Mouse (Mus musculus): Measurements from ENCODE around the gene BC107364. TPM values are rescaled to one million over a fixed set of nuclear protein-coding genes. Genes with fewer than 3 reads are reported as not detected.
"Not testable (repeated sequence)": the region's sequence is repeated elsewhere in the genome, so short reads cannot be mapped to it uniquely, and the experiment has no call there.

BC107364 gene
- polyA plus RNA-seq, 1 experiment, result 5.5 TPM

- Histone ChIP-seq H3K36me3 (ENCODE audit: control insufficient read depth, insufficient read depth, low read length) (no peaks in the 10 kb centered on the region), H3K27me3 (ENCODE audit: control insufficient read depth, insufficient read depth, low read length) (no peaks in the 10 kb centered on the region), H3K27ac (ENCODE audit: control insufficient read depth, insufficient read depth, low read depth, low read length) (no peak overlapping the region), H3K4me1 (ENCODE audit: control insufficient read depth, insufficient read depth, low read length) (peaks cover 12% of the 10 kb centered on the region), H3K4me3 (ENCODE audit: control insufficient read depth, low read depth, low read length) (no peak overlapping the region)
- TF ChIP-seq POLR2A (IDR thresholded peaks at IDR 0.05; ENCODE audit: control insufficient read depth, low read depth, low read length), result no peak
- TF ChIP-seq CTCF (IDR thresholded peaks at IDR 0.05; ENCODE audit: control insufficient read depth, insufficient read depth, insufficient replicate concordance, low read depth, low read length), result no peak
Observed at GRCm38 (mm10) chr3:96410966-96411365, 41.1 kb downstream of the BC107364 start.

DNA sequence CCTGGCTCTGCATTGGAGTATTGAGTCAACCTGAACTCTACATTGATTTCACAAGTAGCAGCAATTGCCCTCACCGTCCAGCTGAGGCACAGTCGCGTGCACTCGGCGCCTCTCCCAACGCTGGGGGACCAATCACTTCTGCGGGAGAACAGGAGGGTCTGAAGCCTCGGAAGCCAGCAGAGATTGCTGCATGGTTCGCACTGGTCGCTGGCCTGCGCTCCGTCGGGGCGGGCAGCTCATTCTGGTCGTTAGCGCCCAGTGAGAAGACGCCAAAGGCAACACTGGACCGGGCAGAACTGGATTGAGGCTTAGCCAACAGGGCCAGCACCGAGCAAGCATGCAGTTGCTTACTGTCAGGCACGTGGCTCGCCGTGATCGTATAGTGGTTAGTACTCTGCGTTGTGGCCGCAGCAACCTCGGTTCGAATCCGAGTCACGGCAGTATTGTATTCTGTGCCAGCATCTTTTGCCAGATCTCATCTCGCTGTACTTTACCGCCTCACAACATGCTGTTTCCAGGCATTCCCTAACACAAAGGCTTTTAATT lies 42.3 kb downstream of the BC107364 start:
- Histone ChIP-seq H3K27me3 (ENCODE audit: control insufficient read depth, insufficient read depth, low read length) (no peaks in the 10 kb centered on the region), H3K4me3 (ENCODE audit: control insufficient read depth, low read depth, low read length) (no peak overlapping the region), H3K4me1 (ENCODE audit: control insufficient read depth, insufficient read depth, low read length) (peaks cover 19% of the 10 kb centered on the region), H3K36me3 (ENCODE audit: control insufficient read depth, insufficient read depth, low read length) (no peaks in the 10 kb centered on the region), H3K27ac (ENCODE audit: control insufficient read depth, insufficient read depth, low read depth, low read length) (no peak overlapping the region)
- no peak for TF ChIP-seq POLR2A (IDR thresholded peaks at IDR 0.05; ENCODE audit: control insufficient read depth, low read depth, low read length)
- TF ChIP-seq CTCF (IDR thresholded peaks at IDR 0.05; ENCODE audit: control insufficient read depth, insufficient read depth, insufficient replicate concordance, low read depth, low read length), result no peak

GRCm38 (mm10) chr3:96408111-96408510 lies 44.0 kb downstream of the BC107364 start:
- H3K4me1 ChIP-seq (ENCODE audit: control insufficient read depth, insufficient read depth, low read length), result peaks cover 28% of the 10 kb centered on the region
- H3K4me3 ChIP-seq (ENCODE audit: control insufficient read depth, low read depth, low read length); H3K36me3 ChIP-seq (ENCODE audit: control insufficient read depth, insufficient read depth, low read length); H3K27me3 ChIP-seq (ENCODE audit: control insufficient read depth, insufficient read depth, low read length); H3K27ac ChIP-seq (ENCODE audit: control insufficient read depth, insufficient read depth, low read depth, low read length): not testable (repeated sequence)

- Histone ChIP-seq H3K36me3 (ENCODE audit: control insufficient read depth, insufficient read depth, low read length) (no peaks in the 10 kb centered on the region), H3K4me3 (ENCODE audit: control insufficient read depth, low read depth, low read length) (peak overlapping the region; percentile 60), H3K4me1 (ENCODE audit: control insufficient read depth, insufficient read depth, low read length) (peaks cover 36% of the 10 kb centered on the region), H3K27ac (ENCODE audit: control insufficient read depth, insufficient read depth, low read depth, low read length) (no peak overlapping the region), H3K27me3 (ENCODE audit: control insufficient read depth, insufficient read depth, low read length) (no peaks in the 10 kb centered on the region)
- TF ChIP-seq CTCF (IDR thresholded peaks at IDR 0.05; ENCODE audit: control insufficient read depth, insufficient read depth, insufficient replicate concordance, low read depth, low read length) (no peak), POLR2A (IDR thresholded peaks at IDR 0.05; ENCODE audit: control insufficient read depth, low read depth, low read length) (no peak)
Observed at GRCm38 (mm10) chr3:96405541-96406503, 46.3 kb downstream of the BC107364 start.

GRCm38 (mm10) chr3:96405004-96405403 lies 47.1 kb downstream of the BC107364 start:
- Histone ChIP-seq H3K36me3 (ENCODE audit: control insufficient read depth, insufficient read depth, low read length) (no peaks in the 10 kb centered on the region), H3K27me3 (ENCODE audit: control insufficient read depth, insufficient read depth, low read length) (no peaks in the 10 kb centered on the region), H3K4me1 (ENCODE audit: control insufficient read depth, insufficient read depth, low read length) (peaks cover 36% of the 10 kb centered on the region), H3K4me3 (ENCODE audit: control insufficient read depth, low read depth, low read length) (peak overlapping the region; percentile 56), H3K27ac (ENCODE audit: control insufficient read depth, insufficient read depth, low read depth, low read length) (no peak overlapping the region)
- no peak for TF ChIP-seq POLR2A (IDR thresholded peaks at IDR 0.05; ENCODE audit: control insufficient read depth, low read depth, low read length)
- TF ChIP-seq CTCF (IDR thresholded peaks at IDR 0.05; ENCODE audit: control insufficient read depth, insufficient read depth, insufficient replicate concordance, low read depth, low read length), result no peak

- peaks cover 33% of the 10 kb centered on the region for H3K4me1 ChIP-seq (ENCODE audit: control insufficient read depth, insufficient read depth, low read length)
- no peaks in the 10 kb centered on the region for H3K27me3 ChIP-seq (ENCODE audit: control insufficient read depth, insufficient read depth, low read length)
- no peak overlapping the region for H3K27ac ChIP-seq (ENCODE audit: control insufficient read depth, insufficient read depth, low read depth, low read length)
- TF ChIP-seq POLR2A (IDR thresholded peaks at IDR 0.05; ENCODE audit: control insufficient read depth, low read depth, low read length) (no peak), CTCF (IDR thresholded peaks at IDR 0.05; ENCODE audit: control insufficient read depth, insufficient read depth, insufficient replicate concordance, low read depth, low read length) (no peak)
- peak overlapping the region; percentile 56 for H3K4me3 ChIP-seq (ENCODE audit: control insufficient read depth, low read depth, low read length)
- no peaks in the 10 kb centered on the region for H3K36me3 ChIP-seq (ENCODE audit: control insufficient read depth, insufficient read depth, low read length)
Observed at GRCm38 (mm10) chr3:96404450-96404849, 47.7 kb downstream of the BC107364 start.

DNA sequence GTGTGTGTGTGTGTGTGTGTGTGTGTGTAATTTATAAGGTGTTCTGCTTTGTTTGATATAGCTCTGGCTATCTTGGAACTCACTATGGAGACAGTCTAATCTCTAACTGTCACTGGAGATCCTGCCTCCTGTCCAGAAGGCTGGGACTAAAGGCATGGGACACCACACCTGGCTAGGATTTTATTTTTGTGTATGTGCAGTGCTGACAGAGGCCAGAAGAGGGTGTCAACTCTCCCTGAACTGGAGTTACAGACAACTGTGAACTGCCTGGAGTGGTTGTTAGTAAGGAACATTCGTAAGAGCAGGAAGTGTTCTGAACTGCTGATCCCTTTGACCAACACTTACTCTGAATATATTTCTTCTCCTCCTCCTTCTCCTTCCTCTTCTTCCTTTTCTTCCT lies 49.1 kb downstream of the BC107364 start:
- H3K27ac ChIP-seq (ENCODE audit: control insufficient read depth, insufficient read depth, low read depth, low read length), result peak overlapping the region; percentile 95
- no peaks in the 10 kb centered on the region for H3K27me3 ChIP-seq (ENCODE audit: control insufficient read depth, insufficient read depth, low read length)
- H3K36me3 ChIP-seq (ENCODE audit: control insufficient read depth, insufficient read depth, low read length), result no peaks in the 10 kb centered on the region
- H3K4me1 ChIP-seq (ENCODE audit: control insufficient read depth, insufficient read depth, low read length), result peaks cover 32% of the 10 kb centered on the region
- H3K4me3 ChIP-seq (ENCODE audit: control insufficient read depth, low read depth, low read length), result peak overlapping the region; percentile 91
- TF ChIP-seq POLR2A (IDR thresholded peaks at IDR 0.05; ENCODE audit: control insufficient read depth, low read depth, low read length), result no peak
- no peak for TF ChIP-seq CTCF (IDR thresholded peaks at IDR 0.05; ENCODE audit: control insufficient read depth, insufficient read depth, insufficient replicate concordance, low read depth, low read length)
